Mouse (Mus musculus) lung, adult 2 months (tissue): ENCODE data around the gene 4930432K21Rik. TPM values are rescaled to one million over a fixed set of nuclear protein-coding genes. Genes with fewer than 3 reads are reported as not detected.
A peak's percentile ranks its signal among the peaks of the same experiment; 100 is the strongest.

Experiments used
- DNase-seq: peaks from one replicate; pipeline ENCODE4 v3.0.0; 2022
- H3K4me1 ChIP-seq: fragments of 200-500 bp; 2 replicates; pipeline ENCODE4 v1.6.1; 2011; ENCODE audit warnings: low read length; ENCODE audit not compliant: control insufficient read depth, insufficient read depth
- H3K4me3 ChIP-seq: fragments of 200-500 bp; replicated peaks from 2 replicates; pipeline ENCODE3; 2011; ENCODE audit warnings: low read depth, mild to moderate bottlenecking, control low read depth, low read length; ENCODE audit errors: extremely low read depth
- CTCF ChIP-seq: fragments of 200-500 bp; IDR thresholded peaks from 2 replicates; pipeline ENCODE4 v1.5.1; 2011; ENCODE audit warnings: mild to moderate bottlenecking, low read length, control low read depth; ENCODE audit not compliant: insufficient read depth
- POLR2A ChIP-seq: fragments of 200-500 bp; IDR thresholded peaks from 2 replicates; pipeline ENCODE4 v1.6.1; 2011; ENCODE audit warnings: low read depth, mild to moderate bottlenecking, control low read depth, low read length, borderline replicate concordance; ENCODE audit errors: extremely low read depth
- whole genome bisulfite sequencing: fragments of 180-500 bp; shearing (Covaris S2); methylation state at CpG from one replicate; pipeline ENCODE4 v1.1.7; 2018; 5-methylcytosine and 5-hydroxymethylcytosine counted together
- polyA plus RNA-seq: library from polyadenylated mRNA; depleted of rRNA; stranded (reverse); fragments of >200 nt; gene quantifications from 2 replicates; pipeline ENCODE4 v1.2.3, GENCODE M21; 2012

4930432K21Rik gene
- polyA plus RNA-seq, 1 experiment, result 1.0 TPM

DNA sequence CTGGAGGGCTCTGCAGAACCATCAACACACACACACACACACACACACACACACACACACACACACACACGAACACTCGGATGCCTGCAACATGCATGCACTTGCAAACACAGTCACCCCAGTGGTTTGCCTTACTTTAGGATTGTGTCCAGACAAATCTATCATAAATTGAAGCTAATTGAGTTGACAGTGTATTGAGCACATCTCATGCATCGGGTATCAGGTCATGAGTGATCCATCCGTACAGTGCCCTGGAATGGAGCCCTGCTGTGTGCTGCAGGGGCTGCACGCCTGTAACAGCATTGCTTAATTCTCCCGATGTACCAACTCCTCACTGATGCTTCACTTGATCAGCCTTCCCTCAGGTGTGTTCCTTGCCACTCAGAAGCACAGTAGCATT lies 32.2 kb upstream of the 4930432K21Rik start:
- WGBS, result 80% methylated on average over 6 of the region's 6 CpGs
- TF ChIP-seq POLR2A (no peak), CTCF (no peak)
- Histone ChIP-seq H3K4me3 (no peak overlapping the region), H3K4me1 (no peaks in the 10 kb centered on the region)
- DNase-seq, result no peak

DNA sequence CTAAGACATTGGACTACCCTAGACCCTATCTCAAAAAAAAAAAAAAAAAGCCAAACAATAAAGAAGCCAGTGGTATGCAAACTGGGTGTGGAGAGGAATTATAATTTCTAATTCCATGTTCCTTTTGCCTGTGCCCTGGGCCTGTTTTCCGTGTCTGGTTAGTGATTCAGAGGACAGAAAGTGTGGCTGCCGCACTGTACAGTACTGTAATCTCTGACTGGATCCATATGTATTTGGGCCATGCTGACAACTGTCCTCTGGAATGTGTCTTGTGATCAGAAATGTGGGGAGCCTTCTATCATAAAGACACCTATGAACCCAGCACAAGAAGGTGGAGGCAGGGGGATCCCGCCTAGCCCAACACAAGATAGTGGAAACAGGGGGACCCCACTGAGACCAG lies 25.7 kb upstream of the 4930432K21Rik start:
- Histone ChIP-seq H3K4me3 (no peak overlapping the region), H3K4me1 (no peaks in the 10 kb centered on the region)
- WGBS, result 82% methylated on average over 3 of the region's 3 CpGs
- DNase-seq, result no peak
- TF ChIP-seq POLR2A, result no peak
- TF ChIP-seq CTCF, result no peak

DNA sequence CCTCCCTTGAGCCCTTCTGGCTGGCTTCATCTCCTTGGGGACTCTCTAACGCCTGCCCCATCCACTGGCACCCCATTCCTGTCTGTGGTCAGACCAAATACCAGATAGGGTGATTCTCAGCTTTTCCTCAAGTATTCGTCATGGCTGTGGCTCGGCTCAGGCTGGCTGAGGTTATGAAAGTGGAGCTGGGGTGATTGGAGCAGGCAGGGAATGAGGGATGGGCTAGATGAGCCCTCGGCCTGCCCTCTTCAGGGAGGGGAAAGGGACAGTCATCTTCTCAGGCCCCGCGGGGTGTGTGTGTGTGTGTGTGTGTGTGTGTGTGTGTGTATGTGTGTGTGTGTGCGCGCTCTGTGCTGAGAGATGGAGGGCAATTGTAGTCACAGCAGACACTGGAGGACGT lies 22.2 kb upstream of the 4930432K21Rik start, which contains the start of gene Podnl1:
Gene Podnl1 (plus strand): TSS at position 334 of the 400 bp plus-strand sequence.
- WGBS, result 54% methylated on average over 9 of the region's 9 CpGs

DNA sequence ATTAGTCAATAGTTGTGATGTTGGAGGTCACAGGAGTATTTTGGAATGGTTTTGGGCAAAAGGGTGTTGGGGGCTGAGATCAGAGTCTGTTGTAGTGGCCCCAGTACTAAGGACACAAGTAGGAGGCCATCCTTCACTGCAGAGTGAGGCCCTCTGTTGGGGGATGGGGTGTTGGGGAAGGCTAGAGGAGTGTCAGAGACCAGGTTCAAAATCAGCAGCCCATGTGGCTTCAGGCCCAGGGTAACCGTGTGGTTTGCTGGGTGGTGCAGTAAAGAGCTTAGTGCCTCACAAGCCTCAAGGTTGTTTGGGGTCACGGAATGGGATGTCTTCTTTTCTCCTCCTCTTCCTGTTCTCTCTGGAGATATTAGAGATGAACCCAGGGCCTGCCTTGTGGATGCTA lies 21.1 kb upstream of the 4930432K21Rik start:
- TF ChIP-seq CTCF (no peak), POLR2A (no peak)
- DNase-seq, result no peak
- 66% methylated on average over 2 of the region's 2 CpGs for WGBS
- Histone ChIP-seq H3K4me1 (no peaks in the 10 kb centered on the region), H3K4me3 (no peak overlapping the region)

More for the DNA sequence above, 22.2 kb upstream of the 4930432K21Rik start, which contains the start of gene Podnl1:
- no peak for DNase-seq
- no peak for TF ChIP-seq POLR2A
- no peak for TF ChIP-seq CTCF
- H3K4me3 ChIP-seq, result no peak within 1 kb of the TSS
- no peaks in the 10 kb centered on the region for H3K4me1 ChIP-seq

DNA sequence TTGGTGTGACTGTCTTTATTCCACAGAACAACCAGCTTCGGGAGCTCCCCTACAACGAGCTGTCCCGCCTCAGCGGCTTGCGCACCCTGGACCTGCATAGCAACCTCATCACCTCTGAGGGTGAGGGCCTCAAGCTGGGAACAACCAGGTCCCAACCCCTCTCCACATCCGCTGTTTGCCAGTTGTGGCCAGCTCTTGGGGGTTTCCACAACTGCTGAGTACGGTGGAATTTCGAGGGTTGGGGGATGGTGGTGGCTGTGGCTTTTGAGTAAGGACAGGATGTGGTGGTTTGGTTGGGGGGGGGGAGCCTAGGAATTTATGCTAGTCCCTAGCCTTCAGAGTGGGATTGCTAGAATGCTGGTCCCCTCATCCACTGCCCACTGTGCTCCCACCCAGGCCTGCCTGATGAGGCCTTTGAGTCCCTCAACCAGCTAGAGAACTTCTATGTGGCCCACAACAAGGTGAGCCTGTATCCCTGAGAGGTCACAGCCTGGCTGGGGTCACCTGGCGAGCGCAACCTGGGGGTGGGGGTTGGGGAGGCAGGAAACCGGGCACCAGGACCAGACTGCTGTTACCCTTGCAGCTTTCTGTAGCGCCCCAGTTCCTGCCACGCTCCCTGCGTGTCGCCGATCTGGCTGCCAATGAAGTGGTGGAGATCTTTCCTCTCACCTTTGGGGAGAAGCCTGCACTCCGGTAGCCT lies 20.5 kb upstream of the 4930432K21Rik start:
- TF ChIP-seq POLR2A (no peak), CTCF (no peak)
- no peak for DNase-seq
- no peak overlapping the region for H3K4me3 ChIP-seq
- 46% methylated on average over 17 of the region's 17 CpGs for WGBS
- H3K4me1 ChIP-seq, result no peaks in the 10 kb centered on the region

DNA sequence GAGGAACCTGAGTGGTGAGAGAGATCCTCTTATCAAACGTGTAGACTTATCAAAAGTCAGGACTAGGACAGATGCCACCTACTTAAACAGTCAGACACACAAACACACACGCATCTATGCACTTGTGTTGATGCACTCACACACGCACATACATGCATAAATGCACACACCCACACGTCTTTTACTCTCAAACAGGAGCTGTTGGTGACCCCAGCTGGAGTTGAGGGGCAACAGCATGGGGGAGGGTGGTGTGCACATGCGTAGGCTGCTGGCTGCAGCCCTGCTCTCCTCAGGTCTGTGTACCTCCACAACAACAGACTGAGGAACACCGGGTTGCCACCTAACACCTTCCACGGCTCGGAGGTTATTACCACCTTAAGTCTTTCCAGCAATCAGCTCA lies 19.5 kb upstream of the 4930432K21Rik start:
- TF ChIP-seq POLR2A (no peak), CTCF (peak; percentile 6; the same call in 1 of the 2 replicates)
- Histone ChIP-seq H3K4me3 (no peak overlapping the region), H3K4me1 (no peaks in the 10 kb centered on the region)
- 45% methylated on average over 8 of the region's 8 CpGs for WGBS
- no peak for DNase-seq

DNA sequence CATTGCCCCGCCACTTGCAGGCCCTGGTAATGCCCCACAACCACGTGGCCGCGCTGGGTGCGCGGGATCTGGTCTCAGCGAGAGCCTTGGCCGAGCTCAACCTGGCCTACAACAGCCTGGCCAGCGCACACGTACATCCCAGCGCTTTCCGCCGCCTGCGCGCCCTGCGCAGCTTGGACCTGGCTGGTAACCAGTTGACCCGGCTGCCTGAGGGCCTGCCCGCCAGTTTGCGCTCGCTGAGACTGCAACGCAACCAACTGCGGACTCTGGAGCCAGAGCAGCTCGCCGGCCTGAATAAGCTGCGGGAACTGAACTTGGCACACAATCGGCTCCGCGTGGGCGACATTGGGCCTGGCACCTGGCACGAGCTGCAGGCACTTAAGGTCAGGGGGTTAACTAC lies 17.0 kb upstream of the 4930432K21Rik start:
- no peak for DNase-seq
- Histone ChIP-seq H3K4me3 (no peak overlapping the region), H3K4me1 (no peaks in the 10 kb centered on the region)
- TF ChIP-seq CTCF, result no peak
- no peak for TF ChIP-seq POLR2A
- 49% methylated on average over 30 of the region's 30 CpGs for WGBS

DNA sequence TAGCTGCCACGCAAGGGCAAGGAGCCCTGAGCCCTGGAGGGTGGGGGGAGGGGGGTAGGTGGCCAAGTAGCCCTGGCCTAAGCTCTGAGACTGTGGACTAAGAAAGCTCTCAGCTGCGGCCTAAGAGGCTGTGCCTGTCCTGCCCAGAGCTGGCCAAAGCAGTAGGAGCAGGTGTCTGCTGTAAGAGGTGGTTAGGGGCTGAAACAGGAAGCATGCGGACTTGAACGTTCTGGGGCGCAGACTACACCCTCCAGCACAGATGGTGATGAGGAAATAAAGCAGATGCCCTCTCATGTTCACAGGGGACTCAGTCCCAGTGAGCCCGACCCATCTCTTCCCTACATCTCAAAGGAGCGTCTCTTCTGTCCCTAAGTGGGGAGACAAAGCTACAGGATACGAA lies 15.6 kb upstream of the 4930432K21Rik start:
- WGBS, result 78% methylated on average over 8 of the region's 8 CpGs

DNA sequence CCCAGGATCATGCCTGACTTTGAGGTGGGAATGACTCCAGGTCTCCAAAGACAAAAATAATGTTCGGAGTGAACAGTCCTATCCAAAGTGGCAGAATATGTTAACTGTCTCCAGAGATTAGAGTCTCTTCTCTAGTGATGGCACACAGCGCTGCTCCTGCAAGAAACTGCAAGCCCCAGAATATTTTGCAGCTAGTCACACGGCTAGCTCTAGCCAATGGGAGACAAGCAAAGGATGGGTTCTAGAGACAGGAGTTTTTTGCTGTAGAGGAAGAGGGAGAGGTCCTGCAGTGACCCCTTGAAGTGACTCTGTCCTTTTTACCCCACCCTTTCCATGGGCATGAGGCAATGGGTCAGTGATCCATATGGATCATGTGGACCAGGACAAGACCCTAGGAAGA lies 10.0 kb upstream of the 4930432K21Rik start:
- no peak overlapping the region for H3K4me3 ChIP-seq
- no peak for DNase-seq
- no peak for TF ChIP-seq POLR2A
- TF ChIP-seq CTCF, result no peak
- 94% methylated on average over 3 of the region's 3 CpGs for WGBS
- H3K4me1 ChIP-seq, result no peaks in the 10 kb centered on the region

More for the DNA sequence above, 15.6 kb upstream of the 4930432K21Rik start:
- no peak for DNase-seq
- Histone ChIP-seq H3K4me1 (no peaks in the 10 kb centered on the region), H3K4me3 (no peak overlapping the region)
- TF ChIP-seq POLR2A, result no peak
- TF ChIP-seq CTCF, result no peak

DNA sequence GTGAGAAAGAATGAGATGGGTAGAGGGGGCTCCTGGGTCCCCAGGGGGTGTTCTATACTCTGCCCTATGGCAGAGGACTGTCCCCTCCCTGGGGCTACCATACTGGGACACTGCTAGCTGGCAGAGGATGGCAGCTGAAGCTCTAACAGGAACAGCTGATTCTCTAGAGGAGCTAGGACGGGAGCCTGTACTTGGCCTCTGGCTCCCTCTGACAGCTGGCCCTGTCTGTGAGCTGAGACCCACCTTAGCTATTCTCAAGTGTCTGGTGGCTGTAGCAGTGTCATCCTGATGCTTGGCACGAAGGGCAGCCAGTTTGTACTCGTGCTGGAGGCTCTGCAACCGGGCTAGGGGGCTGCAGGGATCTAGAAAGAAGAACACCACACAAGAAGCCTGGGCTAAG lies 7.0 kb upstream of the 4930432K21Rik start:
- WGBS, result 84% methylated on average over 4 of the region's 4 CpGs
- Histone ChIP-seq H3K4me1 (no peaks in the 10 kb centered on the region), H3K4me3 (no peak overlapping the region)
- TF ChIP-seq CTCF (no peak), POLR2A (no peak)
- no peak for DNase-seq
